ENCODE assay signal across 13 mouse cellular contexts in the genomic region with DNA sequence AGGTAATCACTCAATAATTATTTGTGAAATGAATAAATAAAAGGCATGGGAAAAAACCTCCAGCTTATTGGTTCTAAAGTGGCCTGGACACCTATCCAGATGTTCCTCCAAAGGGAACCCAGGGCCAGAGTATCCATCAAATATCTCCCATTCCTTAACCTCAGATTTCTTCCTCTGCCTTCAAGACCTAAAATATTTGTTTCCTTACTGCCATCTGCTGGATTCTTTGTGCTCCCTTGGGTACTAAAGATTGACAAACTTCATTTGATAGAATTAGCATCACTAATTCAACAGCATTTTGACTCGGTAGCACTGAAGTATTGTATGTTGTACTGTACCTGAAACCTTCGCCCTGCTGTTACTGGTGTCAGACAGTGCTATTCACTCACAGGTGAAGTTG. TPM values are rescaled to one million over a fixed set of nuclear protein-coding genes. Genes with fewer than 3 reads are reported as not detected.
A peak's percentile ranks its signal among the peaks of the same experiment; 100 is the strongest.
DNase-seq lines count a peak whose midpoint lies in the region; ATAC-seq and TF ChIP-seq lines count a peak whose summit lies in the region.
"Had no signal": no experiment of that assay in that cellular context is flagged by ENCODE, and none has a peak within 500 bp of the region (broad histone marks: within the 10 kb centered on the region; RNA-seq: fewer than 3 reads in every experiment).

No protein-coding gene starts in this region.

- ATAC-seq in kidney, postnatal 0 days (replicated peaks; ENCODE audit: low FRiP score, low read depth), result no peak
- ATAC-seq in kidney, embryonic 16.5 days (ENCODE audit: low FRiP score, low TSS enrichment), result no peak
- ATAC-seq in stomach, postnatal 0 days (ENCODE audit: low FRiP score, low TSS enrichment), result no peak
- no peak for ATAC-seq in hindbrain, embryonic 11.5 days (ENCODE audit: low FRiP score)
- ATAC-seq: inflammation-experienced regulatory T-cells, adult 6 months had no signal

- DNase-seq in kidney, postnatal 0 days (ENCODE audit: low spot score), result peak; percentile 62
- DNase-seq in thymus, postnatal 14 days, result peak; percentile 17
- DNase-seq in thymus, adult 18-20 months, result no peak
- peak; percentile 10 for DNase-seq in T-cell, adult 2 months (ENCODE audit: low spot score)
- no peak for DNase-seq in stomach, postnatal 0 days (ENCODE audit: low spot score)
- no peak for DNase-seq in right cerebral cortex, adult 18-20 months
- DNase-seq in hindbrain, embryonic 11.5 days (ENCODE audit: low spot score), result no peak
- DNase-seq: cerebellum, postnatal 25 days had no signal

- no peaks in the 10 kb centered on the region for H3K36me3 ChIP-seq in kidney, postnatal 0 days (ENCODE audit: insufficient read depth, low read length)
- no peaks in the 10 kb centered on the region for H3K36me3 ChIP-seq in kidney, embryonic 16.5 days (ENCODE audit: insufficient read depth, low read length)
- no peaks in the 10 kb centered on the region for H3K36me3 ChIP-seq in stomach, postnatal 0 days (ENCODE audit: control insufficient read depth, insufficient read depth, low read length)
- no peaks in the 10 kb centered on the region for H3K36me3 ChIP-seq in hindbrain, embryonic 11.5 days (ENCODE audit: control insufficient read depth, insufficient read depth, low read length)
- H3K36me3 ChIP-seq: neural tube, embryonic 12.5 days had no signal

- peak; percentile 62 for TF ChIP-seq CTCF in kidney, postnatal 0 days (IDR thresholded peaks at IDR 0.05; ENCODE audit: low read depth)
- peak; percentile 68 for TF ChIP-seq CTCF in stomach, postnatal 0 days (IDR thresholded peaks at IDR 0.05; ENCODE audit: low read depth)

- H3K9me3 ChIP-seq in kidney, postnatal 0 days (replicated peaks; ENCODE audit: low read length), result no peaks in the 10 kb centered on the region
- no peaks in the 10 kb centered on the region for H3K9me3 ChIP-seq in kidney, embryonic 16.5 days (ENCODE audit: low read length)
- no peaks in the 10 kb centered on the region for H3K9me3 ChIP-seq in stomach, postnatal 0 days (ENCODE audit: control insufficient read depth, low read length)
- H3K9me3 ChIP-seq in hindbrain, embryonic 11.5 days (ENCODE audit: control insufficient read depth, low read length), result no peaks in the 10 kb centered on the region
- H3K9me3 ChIP-seq: heart, embryonic 13.5 days; limb, embryonic 10.5 days; neural tube, embryonic 12.5 days had no signal

- TF ChIP-seq EP300 in stomach, postnatal 0 days (optimal IDR thresholded peaks at IDR 0.05), result no peak

- H3K27me3 ChIP-seq in kidney, postnatal 0 days (ENCODE audit: insufficient read depth, low read length), result no peaks in the 10 kb centered on the region
- H3K27me3 ChIP-seq in kidney, embryonic 16.5 days (ENCODE audit: insufficient read depth, low read length), result no peaks in the 10 kb centered on the region
- no peaks in the 10 kb centered on the region for H3K27me3 ChIP-seq in stomach, postnatal 0 days (ENCODE audit: control insufficient read depth, insufficient read depth, low read length)
- no peaks in the 10 kb centered on the region for H3K27me3 ChIP-seq in hindbrain, embryonic 11.5 days (ENCODE audit: control insufficient read depth, insufficient read depth, low read length)
- H3K27me3 ChIP-seq: heart, embryonic 13.5 days; neural tube, embryonic 12.5 days had no signal

- no peak overlapping the region for H3K9ac ChIP-seq in kidney, postnatal 0 days (ENCODE audit: low read depth, low read length)
- no peak overlapping the region for H3K9ac ChIP-seq in kidney, embryonic 16.5 days (replicated peaks; ENCODE audit: low read length)
- no peak overlapping the region for H3K9ac ChIP-seq in stomach, postnatal 0 days (ENCODE audit: low read length)
- H3K9ac ChIP-seq in hindbrain, embryonic 11.5 days (ENCODE audit: low read depth, low read length), result no peak overlapping the region
- H3K9ac ChIP-seq: heart, embryonic 13.5 days; neural tube, embryonic 12.5 days had no signal

- H3K4me3 ChIP-seq in kidney, postnatal 0 days (replicated peaks; ENCODE audit: low read depth, low read length), result no peak overlapping the region
- no peak overlapping the region for H3K4me3 ChIP-seq in kidney, embryonic 16.5 days (ENCODE audit: low read length)
- no peak overlapping the region for H3K4me3 ChIP-seq in stomach, postnatal 0 days (ENCODE audit: low read depth, low read length)
- no peak overlapping the region for H3K4me3 ChIP-seq in hindbrain, embryonic 11.5 days (ENCODE audit: low read depth, low read length)
- H3K4me3 ChIP-seq: neural tube, embryonic 12.5 days had no signal

- H3K4me2 ChIP-seq in kidney, postnatal 0 days (ENCODE audit: low read length), result no peak overlapping the region
- no peak overlapping the region for H3K4me2 ChIP-seq in kidney, embryonic 16.5 days (replicated peaks; ENCODE audit: low read depth, low read length)
- no peak overlapping the region for H3K4me2 ChIP-seq in stomach, postnatal 0 days (replicated peaks; ENCODE audit: low read depth)
- H3K4me2 ChIP-seq in hindbrain, embryonic 11.5 days (replicated peaks; ENCODE audit: low read depth, low read length), result no peak overlapping the region

- H3K4me1 ChIP-seq in kidney, postnatal 0 days (replicated peaks; ENCODE audit: insufficient read depth, low read length), result peaks cover 12% of the 10 kb centered on the region; the same call in 1 of the 2 replicates
- H3K4me1 ChIP-seq in kidney, embryonic 16.5 days (ENCODE audit: insufficient read depth, low read length), result peaks cover 18% of the 10 kb centered on the region
- H3K4me1 ChIP-seq in stomach, postnatal 0 days (replicated peaks; ENCODE audit: control insufficient read depth, insufficient read depth), result 0 out of 2 replicates have a peak, but pooled peaks cover 4% of the 10 kb centered on the region
- no peaks in the 10 kb centered on the region; the same call in 1 of the 2 replicates for H3K4me1 ChIP-seq in hindbrain, embryonic 11.5 days (replicated peaks; ENCODE audit: control insufficient read depth, insufficient read depth, low read length)

- no peak overlapping the region for H3K27ac ChIP-seq in kidney, postnatal 0 days
- H3K27ac ChIP-seq in kidney, embryonic 16.5 days (ENCODE audit: low read length), result no peak overlapping the region
- no peak overlapping the region for H3K27ac ChIP-seq in stomach, postnatal 0 days (replicated peaks)
- no peak overlapping the region for H3K27ac ChIP-seq in hindbrain, embryonic 11.5 days (ENCODE audit: low read depth, low read length)
- H3K27ac ChIP-seq: heart, embryonic 13.5 days; neural tube, embryonic 12.5 days had no signal

- WGBS in kidney, postnatal 0 days, result 68% methylated on average over 2 of the region's 2 CpGs
- WGBS in kidney, embryonic 16.5 days, result 81% methylated on average over 2 of the region's 2 CpGs
- 63% methylated on average over 2 of the region's 2 CpGs for WGBS in stomach, postnatal 0 days
- 75% methylated on average over 2 of the region's 2 CpGs for WGBS in hindbrain, embryonic 11.5 days

RNA-seq across cellular contexts. Expression of a gene that starts 1.2 kb away (rescaled TPM):
- 17.8 and 19.8 TPM in 2 replicates for polyA plus RNA-seq in kidney, postnatal 0 days (2015; fragmentation: Nextera tagmentation; extraction: Ambion mirVana)
- 24.0 and 24.7 TPM in 2 replicates for polyA plus RNA-seq in kidney, embryonic 16.5 days (2015; fragmentation: Nextera tagmentation; extraction: Ambion mirVana)
- 15.7 and 17.8 TPM in 2 replicates for polyA plus RNA-seq in stomach, postnatal 0 days (2015; fragmentation: Nextera tagmentation; extraction: Ambion mirVana)
- 14.1 and 15.0 TPM in 2 replicates for polyA plus RNA-seq in hindbrain, embryonic 11.5 days (2014; fragmentation: Nextera tagmentation; extraction: Ambion mirVana)

RNA-seq across cellular contexts. Expression of a gene that starts 2.9 kb away (rescaled TPM):
- polyA plus RNA-seq in kidney, postnatal 0 days (2015; fragmentation: Nextera tagmentation; extraction: Ambion mirVana), result 116 and 120 TPM in 2 replicates
- 184 and 185 TPM in 2 replicates for polyA plus RNA-seq in kidney, embryonic 16.5 days (2015; fragmentation: Nextera tagmentation; extraction: Ambion mirVana)
- 60.8 and 65.9 TPM in 2 replicates for polyA plus RNA-seq in stomach, postnatal 0 days (2015; fragmentation: Nextera tagmentation; extraction: Ambion mirVana)
- 232 and 236 TPM in 2 replicates for polyA plus RNA-seq in hindbrain, embryonic 11.5 days (2014; fragmentation: Nextera tagmentation; extraction: Ambion mirVana)

RNA-seq across cellular contexts. Expression of a gene that starts 16.4 kb away (rescaled TPM):
- polyA plus RNA-seq in kidney, postnatal 0 days (2015; fragmentation: Nextera tagmentation; extraction: Ambion mirVana), result 0.69 and 0.83 TPM in 2 replicates
- polyA plus RNA-seq in kidney, embryonic 16.5 days (2015; fragmentation: Nextera tagmentation; extraction: Ambion mirVana), result 0.84 and 1.6 TPM in 2 replicates
- polyA plus RNA-seq in stomach, postnatal 0 days (2015; fragmentation: Nextera tagmentation; extraction: Ambion mirVana), result 0.70 and 1.0 TPM in 2 replicates
- 0.68 and 1.1 TPM in 2 replicates for polyA plus RNA-seq in hindbrain, embryonic 11.5 days (2014; fragmentation: Nextera tagmentation; extraction: Ambion mirVana)

RNA-seq across cellular contexts. Expression of a gene that starts 25.9 kb away (rescaled TPM):
- 63.0 and 63.5 TPM in 2 replicates for polyA plus RNA-seq in kidney, postnatal 0 days (2015; fragmentation: Nextera tagmentation; extraction: Ambion mirVana)
- polyA plus RNA-seq in kidney, embryonic 16.5 days (2015; fragmentation: Nextera tagmentation; extraction: Ambion mirVana), result 71.6 and 79.0 TPM in 2 replicates
- polyA plus RNA-seq in stomach, postnatal 0 days (2015; fragmentation: Nextera tagmentation; extraction: Ambion mirVana), result 39.5 and 42.9 TPM in 2 replicates
- polyA plus RNA-seq in hindbrain, embryonic 11.5 days (2014; fragmentation: Nextera tagmentation; extraction: Ambion mirVana), result 83.2 and 84.9 TPM in 2 replicates

RNA-seq across cellular contexts. Expression of a gene that starts 26.0 kb away (rescaled TPM):
- 14.4 and 15.2 TPM in 2 replicates for polyA plus RNA-seq in kidney, postnatal 0 days (2015; fragmentation: Nextera tagmentation; extraction: Ambion mirVana)
- 15.3 and 17.3 TPM in 2 replicates for polyA plus RNA-seq in kidney, embryonic 16.5 days (2015; fragmentation: Nextera tagmentation; extraction: Ambion mirVana)
- 9.6 and 10.1 TPM in 2 replicates for polyA plus RNA-seq in stomach, postnatal 0 days (2015; fragmentation: Nextera tagmentation; extraction: Ambion mirVana)
- polyA plus RNA-seq in hindbrain, embryonic 11.5 days (2014; fragmentation: Nextera tagmentation; extraction: Ambion mirVana), result 12.5 and 19.3 TPM in 2 replicates

Comparison
In these comparisons a context has a peak if more than half of its experiments do, and no peak if none do; other contexts are left out.
1. DNase-seq: peak in kidney, postnatal 0 days (single experiment), thymus, postnatal 14 days (single experiment) and T-cell, adult 2 months (single experiment); none in thymus, adult 18-20 months (0 of 2), stomach, postnatal 0 days (single experiment), right cerebral cortex, adult 18-20 months (single experiment) and hindbrain, embryonic 11.5 days (single experiment).